Mouse (Mus musculus): ENCODE results near the gene Nhsl2. TPM values are rescaled to one million over a fixed set of nuclear protein-coding genes. Genes with fewer than 3 reads are reported as not detected.

Nhsl2 gene
- polyA plus RNA-seq, 1 experiment from 2014 or later, result 10.1 TPM

GRCm38 (mm10) chrX:102036866-102037361 is 187.7 kb downstream of the Nhsl2 start:
- no peak overlapping the region for H3K27ac ChIP-seq (ENCODE audit: low read depth, low read length)
- H3K9ac ChIP-seq (ENCODE audit: low read length), result no peak overlapping the region
- no peaks in the 10 kb centered on the region for H3K9me3 ChIP-seq (ENCODE audit: control insufficient read depth, low read length)
- H3K27me3 ChIP-seq (ENCODE audit: control insufficient read depth, insufficient read depth, low read length), result peaks cover 19% of the 10 kb centered on the region
- ATAC-seq (ENCODE audit: low FRiP score) (no peak), DNase-seq (ENCODE audit: low spot score, missing footprints) (no peak)
- no peak overlapping the region for H3K4me2 ChIP-seq
- H3K4me1 ChIP-seq (ENCODE audit: control insufficient read depth, insufficient read depth, low read length), result 0 out of 2 replicates have a peak, but pooled peaks cover 2% of the 10 kb centered on the region
- no peaks in the 10 kb centered on the region for H3K36me3 ChIP-seq (ENCODE audit: control insufficient read depth, insufficient read depth, low read length)
- H3K4me3 ChIP-seq (ENCODE audit: low read depth, low read length), result no peak overlapping the region
- WGBS, result 61% methylated on average over 3 of the region's 3 CpGs

- H3K4me2 ChIP-seq, result no peak overlapping the region
- no peak overlapping the region for H3K4me3 ChIP-seq (ENCODE audit: low read depth, low read length)
- no peak overlapping the region for H3K9ac ChIP-seq (ENCODE audit: low read length)
- WGBS, result 76% methylated on average over 2 of the region's 2 CpGs
- H3K9me3 ChIP-seq (ENCODE audit: control insufficient read depth, low read length), result no peaks in the 10 kb centered on the region
- no peak overlapping the region for H3K27ac ChIP-seq (ENCODE audit: low read depth, low read length)
- ATAC-seq (ENCODE audit: low FRiP score) (no peak), DNase-seq (ENCODE audit: low spot score, missing footprints) (no peak)
- H3K36me3 ChIP-seq (ENCODE audit: control insufficient read depth, insufficient read depth, low read length), result no peaks in the 10 kb centered on the region
- H3K4me1 ChIP-seq (ENCODE audit: control insufficient read depth, insufficient read depth, low read length), result 0 out of 2 replicates have a peak, but pooled peaks cover under 1% of the 10 kb centered on the region
- H3K27me3 ChIP-seq (ENCODE audit: control insufficient read depth, insufficient read depth, low read length), result peaks cover 18% of the 10 kb centered on the region
Measured at GRCm38 (mm10) chrX:102037506-102037905, 188.3 kb downstream of the Nhsl2 start.

- H3K36me3 ChIP-seq (ENCODE audit: control insufficient read depth, insufficient read depth, low read length), result no peaks in the 10 kb centered on the region
- 45% methylated on average over 7 of the region's 7 CpGs for WGBS
- H3K9ac ChIP-seq (ENCODE audit: low read length), result no peak overlapping the region
- no peaks in the 10 kb centered on the region for H3K4me1 ChIP-seq (ENCODE audit: control insufficient read depth, insufficient read depth, low read length)
- H3K4me3 ChIP-seq (ENCODE audit: low read depth, low read length), result no peak overlapping the region
- no peak for ATAC-seq (ENCODE audit: low FRiP score)
- H3K27ac ChIP-seq (ENCODE audit: low read depth, low read length), result no peak overlapping the region
- H3K4me2 ChIP-seq, result no peak overlapping the region
- DNase-seq (ENCODE audit: low spot score, missing footprints), result no peak
- H3K9me3 ChIP-seq (ENCODE audit: control insufficient read depth, low read length), result no peaks in the 10 kb centered on the region
- H3K27me3 ChIP-seq (ENCODE audit: control insufficient read depth, insufficient read depth, low read length), result peaks cover 13% of the 10 kb centered on the region
Measured at GRCm38 (mm10) chrX:102041562-102041961, 192.4 kb downstream of the Nhsl2 start.

DNA sequence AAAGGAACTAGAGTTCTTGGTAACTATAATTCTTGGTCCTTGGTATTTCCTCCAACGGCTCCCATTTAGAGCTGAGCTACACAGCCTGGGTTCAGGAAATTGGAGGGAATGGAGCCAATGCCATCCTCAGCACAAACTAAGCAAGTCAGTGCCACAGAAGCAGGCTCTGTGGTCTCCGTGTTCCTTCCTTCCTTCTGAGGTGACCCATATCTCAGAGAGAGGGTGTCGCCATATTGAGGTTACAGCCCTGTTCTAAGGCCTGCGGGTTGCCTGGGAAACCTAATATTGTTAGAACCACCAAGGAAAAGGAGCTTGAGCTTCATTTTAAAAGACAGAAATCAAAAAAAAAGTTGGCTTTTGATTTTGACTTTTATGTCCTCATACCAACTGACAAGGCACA is 193.2 kb downstream of the Nhsl2 start:
- ATAC-seq (ENCODE audit: low FRiP score) (no peak), DNase-seq (ENCODE audit: low spot score, missing footprints) (no peak)
- Histone ChIP-seq H3K4me2 (no peak overlapping the region), H3K9me3 (ENCODE audit: control insufficient read depth, low read length) (no peaks in the 10 kb centered on the region), H3K27ac (ENCODE audit: low read depth, low read length) (no peak overlapping the region), H3K4me3 (ENCODE audit: low read depth, low read length) (no peak overlapping the region), H3K36me3 (ENCODE audit: control insufficient read depth, insufficient read depth, low read length) (no peaks in the 10 kb centered on the region), H3K9ac (ENCODE audit: low read length) (no peak overlapping the region), H3K27me3 (ENCODE audit: control insufficient read depth, insufficient read depth, low read length) (peaks cover 6% of the 10 kb centered on the region), H3K4me1 (ENCODE audit: control insufficient read depth, insufficient read depth, low read length) (no peaks in the 10 kb centered on the region)
- WGBS, result 76% methylated on average over 4 of the region's 4 CpGs

DNA sequence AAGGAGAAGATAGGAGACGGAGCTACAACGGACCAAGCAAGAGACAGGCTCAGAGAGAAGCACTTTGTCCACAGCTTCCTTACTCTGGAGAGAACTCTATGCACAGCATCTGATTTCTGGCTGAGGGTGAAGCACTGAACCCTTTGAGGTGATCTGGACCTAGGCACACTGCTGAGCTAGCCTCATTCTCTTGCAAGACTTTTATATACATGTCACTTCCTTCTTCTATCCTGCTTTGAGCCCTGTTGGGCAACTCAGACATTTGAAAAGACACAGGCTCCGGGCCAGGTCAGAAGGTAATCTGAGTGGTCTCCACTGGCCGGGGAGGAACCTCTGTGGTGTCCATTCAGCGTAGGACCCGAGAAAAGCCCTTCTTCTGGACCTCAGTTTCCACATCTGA is 201.4 kb downstream of the Nhsl2 start:
- Histone ChIP-seq H3K4me3 (ENCODE audit: low read depth, low read length) (no peak overlapping the region), H3K9ac (ENCODE audit: low read length) (no peak overlapping the region), H3K36me3 (ENCODE audit: control insufficient read depth, insufficient read depth, low read length) (no peaks in the 10 kb centered on the region), H3K27me3 (ENCODE audit: control insufficient read depth, insufficient read depth, low read length) (peaks cover 15% of the 10 kb centered on the region), H3K9me3 (ENCODE audit: control insufficient read depth, low read length) (no peaks in the 10 kb centered on the region), H3K27ac (ENCODE audit: low read depth, low read length) (no peak overlapping the region), H3K4me1 (ENCODE audit: control insufficient read depth, insufficient read depth, low read length) (peaks cover 3% of the 10 kb centered on the region; the same call in 1 of the 2 replicates), H3K4me2 (no peak overlapping the region)
- DNase-seq (ENCODE audit: low spot score, missing footprints) (no peak), ATAC-seq (ENCODE audit: low FRiP score) (no peak)
- 85% methylated on average over 6 of the region's 6 CpGs for WGBS

DNA sequence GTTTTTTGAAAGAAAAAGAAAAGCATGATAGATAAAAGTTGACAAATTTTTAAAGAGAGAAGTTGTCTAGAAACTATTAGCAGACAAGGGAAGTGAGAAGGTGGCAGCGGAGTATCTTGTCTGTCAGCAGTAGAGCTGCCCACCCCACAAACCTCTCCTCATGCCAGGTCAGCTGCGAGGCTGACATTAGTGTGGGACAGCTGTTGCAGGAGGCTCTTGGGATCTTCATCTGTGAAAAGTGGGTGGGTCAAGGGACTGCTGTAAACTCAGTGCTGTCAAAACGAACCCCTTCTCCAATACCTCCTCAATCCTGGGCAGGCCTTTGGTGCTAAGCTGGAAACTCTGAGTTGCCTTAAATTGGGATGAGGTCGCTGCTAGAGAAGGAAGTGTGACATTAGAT is 202.0 kb downstream of the Nhsl2 start:
- DNase-seq (ENCODE audit: low spot score, missing footprints) (no peak), ATAC-seq (ENCODE audit: low FRiP score) (no peak)
- Histone ChIP-seq H3K4me2 (no peak overlapping the region), H3K9ac (ENCODE audit: low read length) (no peak overlapping the region), H3K4me3 (ENCODE audit: low read depth, low read length) (no peak overlapping the region), H3K4me1 (ENCODE audit: control insufficient read depth, insufficient read depth, low read length) (peaks cover 3% of the 10 kb centered on the region; the same call in 1 of the 2 replicates), H3K36me3 (ENCODE audit: control insufficient read depth, insufficient read depth, low read length) (no peaks in the 10 kb centered on the region), H3K9me3 (ENCODE audit: control insufficient read depth, low read length) (no peaks in the 10 kb centered on the region), H3K27me3 (ENCODE audit: control insufficient read depth, insufficient read depth, low read length) (peaks cover 15% of the 10 kb centered on the region), H3K27ac (ENCODE audit: low read depth, low read length) (no peak overlapping the region)
- WGBS, result 77% methylated on average over 4 of the region's 4 CpGs

GRCm38 (mm10) chrX:102053371-102053770 is 204.2 kb downstream of the Nhsl2 start:
- ATAC-seq (ENCODE audit: low FRiP score) (no peak), DNase-seq (ENCODE audit: low spot score, missing footprints) (no peak)
- no peak overlapping the region for H3K4me3 ChIP-seq (ENCODE audit: low read depth, low read length)
- no peak overlapping the region for H3K27ac ChIP-seq (ENCODE audit: low read depth, low read length)
- 80% methylated on average over 2 of the region's 2 CpGs for WGBS
- H3K4me1 ChIP-seq (ENCODE audit: control insufficient read depth, insufficient read depth, low read length), result peaks cover 3% of the 10 kb centered on the region; the same call in 1 of the 2 replicates
- H3K36me3 ChIP-seq (ENCODE audit: control insufficient read depth, insufficient read depth, low read length), result no peaks in the 10 kb centered on the region
- H3K27me3 ChIP-seq (ENCODE audit: control insufficient read depth, insufficient read depth, low read length), result peaks cover 15% of the 10 kb centered on the region
- no peak overlapping the region for H3K9ac ChIP-seq (ENCODE audit: low read length)
- no peaks in the 10 kb centered on the region for H3K9me3 ChIP-seq (ENCODE audit: control insufficient read depth, low read length)
- H3K4me2 ChIP-seq, result no peak overlapping the region

DNA sequence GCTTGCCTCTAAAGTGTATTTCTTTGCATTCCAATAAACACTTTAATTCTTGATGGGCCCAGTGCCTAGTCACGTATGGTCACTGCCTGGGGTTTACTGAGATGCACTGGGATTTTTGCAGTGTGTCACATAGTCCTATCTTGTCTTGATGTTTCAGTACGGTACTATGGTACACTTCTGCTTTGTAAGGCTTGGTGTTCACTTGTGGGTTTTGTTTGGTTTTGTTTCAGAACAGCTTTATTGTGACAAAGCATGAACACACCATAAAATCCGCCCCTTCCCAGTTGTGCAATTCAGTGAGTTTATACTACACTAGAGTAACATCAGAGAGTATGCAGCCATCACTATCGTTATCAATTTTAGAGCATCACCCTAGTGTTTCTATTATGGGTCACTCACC is 204.8 kb downstream of the Nhsl2 start:
- no peaks in the 10 kb centered on the region for H3K36me3 ChIP-seq (ENCODE audit: control insufficient read depth, insufficient read depth, low read length)
- H3K9me3 ChIP-seq (ENCODE audit: control insufficient read depth, low read length), result no peaks in the 10 kb centered on the region
- no peak overlapping the region for H3K9ac ChIP-seq (ENCODE audit: low read length)
- H3K4me2 ChIP-seq, result no peak overlapping the region
- H3K27me3 ChIP-seq (ENCODE audit: control insufficient read depth, insufficient read depth, low read length), result peaks cover 11% of the 10 kb centered on the region
- no peak overlapping the region for H3K4me3 ChIP-seq (ENCODE audit: low read depth, low read length)
- WGBS, result 86% methylated on average over 4 of the region's 4 CpGs
- DNase-seq (ENCODE audit: low spot score, missing footprints), result no peak
- no peak for ATAC-seq (ENCODE audit: low FRiP score)
- peaks cover 3% of the 10 kb centered on the region; the same call in 1 of the 2 replicates for H3K4me1 ChIP-seq (ENCODE audit: control insufficient read depth, insufficient read depth, low read length)
- no peak overlapping the region for H3K27ac ChIP-seq (ENCODE audit: low read depth, low read length)

DNA sequence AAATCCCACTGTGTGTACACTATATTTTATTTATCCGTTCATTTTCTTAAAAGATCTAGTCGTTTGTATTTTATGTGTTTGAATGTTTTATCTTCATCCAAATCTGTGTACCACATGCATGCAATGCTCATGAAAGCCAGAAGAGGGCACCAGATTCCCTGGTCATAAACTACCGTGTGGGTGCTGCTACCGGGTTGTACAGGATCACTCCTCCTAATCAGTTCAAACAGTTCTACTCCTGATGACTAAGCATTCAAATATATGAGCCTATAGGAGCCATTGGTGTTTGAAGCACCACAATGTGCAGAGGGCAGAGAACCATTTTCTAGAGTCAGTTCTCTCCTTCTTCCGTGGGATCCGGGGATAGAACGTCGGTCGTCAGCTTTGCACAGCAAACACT is 210.3 kb downstream of the Nhsl2 start:
- Histone ChIP-seq H3K4me1 (ENCODE audit: control insufficient read depth, insufficient read depth, low read length) (peaks cover 2% of the 10 kb centered on the region; the same call in 1 of the 2 replicates), H3K27ac (ENCODE audit: low read depth, low read length) (no peak overlapping the region), H3K4me3 (ENCODE audit: low read depth, low read length) (no peak overlapping the region), H3K36me3 (ENCODE audit: control insufficient read depth, insufficient read depth, low read length) (no peaks in the 10 kb centered on the region), H3K9ac (ENCODE audit: low read length) (no peak overlapping the region), H3K27me3 (ENCODE audit: control insufficient read depth, insufficient read depth, low read length) (no peaks in the 10 kb centered on the region; the same call in 1 of the 2 replicates), H3K4me2 (no peak overlapping the region), H3K9me3 (ENCODE audit: control insufficient read depth, low read length) (no peaks in the 10 kb centered on the region)
- DNase-seq (ENCODE audit: low spot score, missing footprints) (no peak), ATAC-seq (ENCODE audit: low FRiP score) (no peak)
- 66% methylated on average over 9 of the region's 9 CpGs for WGBS

All from midbrain, embryonic 11.5 days (tissue).